Mouse (Mus musculus) heart, embryonic 16.5 days (tissue): Measurements from ENCODE around the gene Tram2. TPM values are rescaled to one million over a fixed set of nuclear protein-coding genes. Genes with fewer than 3 reads are reported as not detected.
A peak's percentile ranks its signal among the peaks of the same experiment; 100 is the strongest.

Source experiments
- ATAC-seq: fragments of 200-750 bp; cut with Nextera tagmentation; replicated peaks from 2 replicates; pipeline ENCODE4 v1.8.0; 2017; ENCODE audit warnings: moderate number of reproducible peaks; ENCODE audit not compliant: insufficient read depth, low FRiP score; ENCODE audit errors: extremely low read depth
- H3K27ac ChIP-seq: fragments of 300-500 bp; sonication (generic); 2 replicates; pipeline ENCODE4 v1.5.1; 2014; ENCODE audit warnings: mild to moderate bottlenecking, low read length, control low read depth, moderate library complexity
- H3K27me3 ChIP-seq: fragments of 300-500 bp; sonication (generic); 2 replicates; pipeline ENCODE4 v1.6.1; 2014; ENCODE audit warnings: low read length, mixed read lengths; ENCODE audit not compliant: control insufficient read depth, insufficient read depth
- H3K36me3 ChIP-seq: fragments of 300-500 bp; sonication (generic); 2 replicates; pipeline ENCODE4 v1.6.1; 2014; ENCODE audit not compliant: control insufficient read depth, insufficient read depth
- H3K4me1 ChIP-seq: fragments of 300-500 bp; sonication (generic); 2 replicates; pipeline ENCODE4 v1.6.1; 2014; ENCODE audit warnings: low read length, mixed read lengths; ENCODE audit not compliant: control insufficient read depth, insufficient read depth
- H3K4me2 ChIP-seq: fragments of 300-500 bp; sonication (generic); 2 replicates; pipeline ENCODE4 v1.6.1; 2014; ENCODE audit warnings: low read depth, mild to moderate bottlenecking, control low read depth, low read length
- H3K4me3 ChIP-seq: fragments of 300-500 bp; sonication (generic); 2 replicates; pipeline ENCODE4 v1.5.1; 2014; ENCODE audit warnings: mild to moderate bottlenecking, control low read depth, low read length
- H3K9ac ChIP-seq: fragments of 300-500 bp; sonication (generic); 2 replicates; pipeline ENCODE4 v1.6.1; 2014; ENCODE audit warnings: low read length, control low read depth
- H3K9me3 ChIP-seq: fragments of 300-500 bp; sonication (generic); replicated peaks from 2 replicates; pipeline ENCODE4 v1.6.1; 2016; ENCODE audit warnings: low read length; ENCODE audit not compliant: control insufficient read depth
- WGBS: fragments of 180-500 bp; shearing (Covaris S2); extraction: QIAGEN DNeasy Blood & Tissue Kit; methylation state at CpG from one replicate; pipeline ENCODE4 v1.1.7; 2014; 5-methylcytosine and 5-hydroxymethylcytosine counted together
- polyA plus RNA-seq: library from polyadenylated mRNA; unstranded; fragments of >200 nt; fragmentation: Nextera tagmentation; extraction: Ambion mirVana; gene quantifications from 2 replicates; pipeline ENCODE4 v1.2.1, GENCODE M21; 2015

The Tram2 gene
- polyA plus RNA-seq, result 3.3 and 3.6 TPM in 2 replicates

DNA sequence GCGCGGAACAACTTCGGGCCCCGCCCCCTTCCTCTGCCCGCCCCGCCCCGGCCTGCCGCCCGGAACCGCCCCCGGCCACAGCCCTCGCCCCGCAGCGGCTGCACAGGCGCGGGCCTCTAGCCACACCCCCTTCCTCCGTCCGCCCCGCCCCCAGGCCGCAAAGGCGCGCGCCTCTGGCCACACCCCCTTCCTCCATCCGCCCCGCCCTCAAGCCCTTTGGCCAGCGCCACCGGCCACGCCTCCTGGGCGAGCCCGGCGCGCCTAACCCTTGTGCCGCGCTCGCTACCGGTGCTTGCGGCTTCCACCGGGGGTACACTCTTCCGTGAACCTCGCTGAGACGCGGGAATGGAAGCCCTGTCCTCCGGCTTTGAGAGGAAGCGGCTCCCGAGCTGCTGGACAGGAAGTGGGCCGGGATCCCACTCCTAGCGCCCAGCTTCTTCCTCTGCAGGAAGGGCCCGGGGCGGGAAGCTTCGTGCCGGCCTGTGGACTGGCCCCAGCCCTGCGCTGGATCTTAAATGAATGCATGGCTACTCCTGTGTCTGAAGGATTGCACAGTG, at the start of gene Tram2:
Gene Tram2 (minus strand): TSS at position 13 of the 557 bp plus-strand sequence.
- Histone ChIP-seq H3K4me3 (peak within 1 kb of the TSS; percentile 74), H3K36me3 (no peaks in the 10 kb centered on the region), H3K27me3 (no peaks in the 10 kb centered on the region), H3K27ac (peak within 1 kb of the TSS; percentile 91), H3K9me3 (no peaks in the 10 kb centered on the region), H3K4me1 (peaks cover 24% of the 10 kb centered on the region), H3K9ac (peak within 1 kb of the TSS; percentile 85), H3K4me2 (peak within 1 kb of the TSS; percentile 74)
- ATAC-seq, result peak; percentile 95
- whole genome bisulfite sequencing, result under 1% methylated on average over 32 of the region's 52 CpGs

DNA sequence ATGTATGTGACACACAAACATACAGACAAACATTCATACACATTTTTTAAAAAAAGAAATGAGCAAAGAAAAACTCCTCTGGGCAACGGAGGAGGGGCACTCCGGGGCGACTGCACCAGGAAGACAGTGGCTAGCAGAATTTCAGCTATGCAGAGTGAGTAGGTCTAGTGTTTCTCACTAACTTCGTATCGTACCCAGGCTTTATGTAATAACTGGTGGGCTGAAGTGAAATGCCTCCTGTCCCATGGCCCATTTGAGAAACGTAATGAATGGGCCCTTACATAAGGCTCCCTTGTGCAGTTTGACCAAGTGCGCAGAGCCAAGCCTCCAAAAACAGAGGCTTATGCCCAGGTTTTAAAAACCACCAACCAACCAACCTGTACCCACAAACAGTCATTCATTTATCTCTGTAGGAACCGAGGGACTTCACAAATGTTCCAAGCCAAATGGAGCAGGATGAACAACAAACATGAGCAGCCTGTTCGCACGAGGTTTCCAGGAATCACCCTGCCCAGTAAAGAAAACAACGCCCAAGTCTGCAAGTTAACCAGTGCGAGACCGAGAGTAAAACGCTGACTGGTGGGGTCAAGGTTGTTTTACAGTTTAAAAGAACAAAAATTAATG, 45.8 kb upstream of the Tram2 start:
- no peaks in the 10 kb centered on the region for H3K27me3 ChIP-seq
- H3K4me1 ChIP-seq, result no peaks in the 10 kb centered on the region
- no peak overlapping the region for H3K4me2 ChIP-seq
- no peak overlapping the region for H3K9ac ChIP-seq
- H3K9me3 ChIP-seq, result peaks cover 4% of the 10 kb centered on the region; the same call in 1 of the 2 replicates
- ATAC-seq, result no peak
- no peak overlapping the region for H3K4me3 ChIP-seq
- H3K36me3 ChIP-seq, result no peaks in the 10 kb centered on the region
- 73% methylated on average over 14 of the region's 14 CpGs for WGBS
- H3K27ac ChIP-seq, result no peak overlapping the region

DNA sequence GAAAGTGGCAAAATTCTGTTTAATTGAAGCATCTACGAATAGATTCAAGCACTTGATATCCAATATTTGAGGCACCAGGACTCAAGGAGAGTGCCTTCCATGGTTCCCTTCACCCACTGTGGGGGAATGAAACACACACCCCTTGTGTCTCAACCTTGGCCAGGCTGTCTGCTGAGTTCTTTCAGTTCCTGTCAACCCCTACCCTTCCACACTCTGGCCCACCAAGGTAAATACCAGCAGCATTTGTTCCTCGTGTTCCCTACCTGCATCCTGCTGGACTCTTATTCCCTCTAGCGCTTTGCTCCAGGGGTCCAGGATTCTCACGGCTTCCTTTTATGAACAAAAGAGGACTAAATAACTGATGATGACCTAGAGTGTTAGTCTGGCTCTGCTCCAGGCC, 24.8 kb upstream of the Tram2 start:
- Histone ChIP-seq H3K4me2 (no peak overlapping the region), H3K27me3 (no peaks in the 10 kb centered on the region), H3K36me3 (no peaks in the 10 kb centered on the region), H3K9ac (no peak overlapping the region), H3K4me1 (peaks cover 6% of the 10 kb centered on the region), H3K4me3 (no peak overlapping the region), H3K27ac (no peak overlapping the region), H3K9me3 (no peaks in the 10 kb centered on the region)
- ATAC-seq, result no peak
- 71% methylated on average over 4 of the region's 4 CpGs for WGBS

GRCm38 (mm10) chr1:21101221-21102006, 22.4 kb upstream of the Tram2 start:
- Histone ChIP-seq H3K4me2 (peak overlapping the region; percentile 10; the same call in 1 of the 2 replicates), H3K4me1 (peaks cover 6% of the 10 kb centered on the region), H3K9ac (no peak overlapping the region), H3K27ac (0 out of 2 replicates have a peak overlapping the region, but pooled peaks have one; percentile 19), H3K9me3 (no peaks in the 10 kb centered on the region), H3K4me3 (no peak overlapping the region), H3K27me3 (no peaks in the 10 kb centered on the region), H3K36me3 (no peaks in the 10 kb centered on the region)
- 0 out of 2 replicates have a peak, but pooled peaks have one; percentile 47 for ATAC-seq
- 40% methylated on average over 15 of the region's 15 CpGs for WGBS

DNA sequence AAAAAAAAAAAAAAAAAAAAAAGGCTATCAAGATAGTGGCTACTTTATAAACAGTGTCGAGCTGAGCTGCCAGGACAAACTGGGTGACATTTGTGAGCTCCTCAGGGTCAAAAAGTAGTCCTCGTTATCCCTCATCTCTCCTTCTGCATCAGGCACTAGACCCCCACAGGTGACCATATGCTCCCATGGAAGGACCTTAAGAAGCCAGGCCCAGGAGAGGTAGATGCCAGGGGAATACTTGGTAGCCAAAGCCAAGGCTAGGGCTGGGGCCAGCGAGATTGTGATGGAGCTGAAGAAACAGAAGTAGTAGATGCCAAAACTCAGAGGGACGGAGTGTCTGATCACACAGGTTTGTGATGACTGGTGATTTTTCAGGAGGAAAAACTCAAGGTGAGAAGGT, 21.7 kb upstream of the Tram2 start:
- Histone ChIP-seq H3K4me3 (no peak overlapping the region), H3K27me3 (no peaks in the 10 kb centered on the region), H3K4me1 (peaks cover 6% of the 10 kb centered on the region), H3K4me2 (no peak overlapping the region), H3K9me3 (no peaks in the 10 kb centered on the region), H3K36me3 (no peaks in the 10 kb centered on the region), H3K27ac (no peak overlapping the region), H3K9ac (no peak overlapping the region)
- no peak for ATAC-seq
- WGBS, result 84% methylated on average over 4 of the region's 4 CpGs

GRCm38 (mm10) chr1:21097001-21097989, 18.3 kb upstream of the Tram2 start:
- no peak overlapping the region for H3K27ac ChIP-seq
- ATAC-seq, result no peak
- no peaks in the 10 kb centered on the region for H3K9me3 ChIP-seq
- H3K4me2 ChIP-seq, result no peak overlapping the region
- no peaks in the 10 kb centered on the region for H3K27me3 ChIP-seq
- WGBS, result 79% methylated on average over 23 of the region's 23 CpGs
- H3K36me3 ChIP-seq, result no peaks in the 10 kb centered on the region
- peaks cover 6% of the 10 kb centered on the region for H3K4me1 ChIP-seq
- H3K9ac ChIP-seq, result no peak overlapping the region
- H3K4me3 ChIP-seq, result no peak overlapping the region

DNA sequence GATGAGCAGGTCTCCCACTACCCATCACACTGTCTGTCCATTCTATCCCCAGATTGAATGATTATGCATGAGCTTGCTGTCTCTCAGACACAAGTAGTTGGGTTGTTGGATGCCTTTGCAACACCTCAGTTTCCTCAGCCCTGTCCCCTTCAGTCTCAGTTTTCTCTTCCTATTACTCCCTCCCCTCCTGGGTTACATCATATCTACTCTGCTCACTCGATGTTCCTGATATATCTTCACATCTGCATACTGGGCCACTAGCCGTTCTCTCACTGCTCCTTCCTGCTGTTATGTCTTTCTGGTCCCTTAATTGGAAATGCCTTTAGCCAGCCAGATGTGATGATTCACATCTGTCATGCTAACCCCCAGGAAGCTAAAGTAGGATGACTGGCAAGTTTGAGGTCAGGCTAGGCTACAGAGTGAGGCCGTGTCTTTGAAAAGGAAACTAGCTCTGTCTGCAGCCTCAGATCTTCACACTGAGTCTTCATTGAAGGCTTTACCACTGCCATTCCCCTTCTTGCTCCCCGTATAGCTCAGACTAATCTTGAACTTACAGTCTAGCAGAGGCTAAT, 15.7 kb upstream of the Tram2 start:
- Histone ChIP-seq H3K27ac (no peak overlapping the region), H3K27me3 (no peaks in the 10 kb centered on the region), H3K4me3 (no peak overlapping the region), H3K9ac (no peak overlapping the region), H3K36me3 (no peaks in the 10 kb centered on the region), H3K4me2 (no peak overlapping the region), H3K9me3 (no peaks in the 10 kb centered on the region), H3K4me1 (peaks cover 3% of the 10 kb centered on the region)
- ATAC-seq, result no peak
- 57% methylated on average over 4 of the region's 4 CpGs for WGBS

GRCm38 (mm10) chr1:21089661-21090117, 10.7 kb upstream of the Tram2 start:
- Histone ChIP-seq H3K27me3 (no peaks in the 10 kb centered on the region), H3K4me3 (no peak overlapping the region), H3K9me3 (no peaks in the 10 kb centered on the region), H3K27ac (peak overlapping the region; percentile 60), H3K4me2 (peak overlapping the region; percentile 28; the same call in 1 of the 2 replicates), H3K36me3 (no peaks in the 10 kb centered on the region), H3K4me1 (peaks cover 11% of the 10 kb centered on the region), H3K9ac (peak overlapping the region; percentile 0; the same call in 1 of the 2 replicates)
- ATAC-seq, result peak; percentile 86
- WGBS, result 28% methylated on average over 6 of the region's 6 CpGs
